Mouse (Mus musculus) kidney, embryonic 15.5 days (tissue): ENCODE results near the gene Susd6. TPM values are rescaled to one million over a fixed set of nuclear protein-coding genes. Genes with fewer than 3 reads are reported as not detected.
A peak's percentile ranks its signal among the peaks of the same experiment; 100 is the strongest.

Experiments used
- ATAC-seq: fragments of 200-750 bp; cut with Nextera tagmentation; replicated peaks from 2 replicates; pipeline ENCODE4 v1.8.0; 2017; ENCODE audit warnings: moderate TSS enrichment; ENCODE audit not compliant: low FRiP score
- H3K27ac ChIP-seq: fragments of 300-500 bp; sonication (generic); 2 replicates; pipeline ENCODE4 v1.5.1; 2015; ENCODE audit warnings: mild to moderate bottlenecking, inconsistent platforms
- H3K27me3 ChIP-seq: fragments of 300-500 bp; sonication (generic); 2 replicates; pipeline ENCODE4 v1.6.1; 2015; ENCODE audit warnings: inconsistent platforms
- H3K36me3 ChIP-seq: fragments of 300-500 bp; sonication (generic); 2 replicates; pipeline ENCODE4 v1.6.1; 2015; ENCODE audit warnings: inconsistent platforms
- H3K4me1 ChIP-seq: fragments of 300-500 bp; sonication (generic); 2 replicates; pipeline ENCODE4 v1.6.1; 2015; ENCODE audit warnings: inconsistent platforms
- H3K4me2 ChIP-seq: fragments of 300-500 bp; sonication (generic); 2 replicates; pipeline ENCODE4 v1.6.1; 2015; ENCODE audit warnings: moderate library complexity, mild to moderate bottlenecking, inconsistent platforms
- H3K4me3 ChIP-seq: fragments of 300-500 bp; sonication (generic); replicated peaks from 2 replicates; pipeline ENCODE4 v1.5.1; 2015; ENCODE audit warnings: mild to moderate bottlenecking, inconsistent platforms
- H3K9ac ChIP-seq: fragments of 300-500 bp; sonication (generic); 2 replicates; pipeline ENCODE4 v1.6.1; 2015; ENCODE audit warnings: mild to moderate bottlenecking, inconsistent platforms
- H3K9me3 ChIP-seq: fragments of 300-500 bp; sonication (generic); replicated peaks from 2 replicates; pipeline ENCODE4 v1.6.1; 2016; ENCODE audit warnings: inconsistent platforms
- WGBS: fragments of 180-500 bp; shearing (Covaris S2); methylation state at CpG from one replicate; pipeline ENCODE4 v1.1.7; 2015; ENCODE audit warnings: mixed read lengths; 5-methylcytosine and 5-hydroxymethylcytosine counted together
- polyA plus RNA-seq: library from polyadenylated mRNA; unstranded; fragments of >200 nt; fragmentation: Nextera tagmentation; extraction: Ambion mirVana; gene quantifications from 2 replicates; pipeline ENCODE4 v1.2.1, GENCODE M21; 2015

Gene Susd6
- polyA plus RNA-seq, 1 experiment from 2014 or later = 15.2 TPM

DNA sequence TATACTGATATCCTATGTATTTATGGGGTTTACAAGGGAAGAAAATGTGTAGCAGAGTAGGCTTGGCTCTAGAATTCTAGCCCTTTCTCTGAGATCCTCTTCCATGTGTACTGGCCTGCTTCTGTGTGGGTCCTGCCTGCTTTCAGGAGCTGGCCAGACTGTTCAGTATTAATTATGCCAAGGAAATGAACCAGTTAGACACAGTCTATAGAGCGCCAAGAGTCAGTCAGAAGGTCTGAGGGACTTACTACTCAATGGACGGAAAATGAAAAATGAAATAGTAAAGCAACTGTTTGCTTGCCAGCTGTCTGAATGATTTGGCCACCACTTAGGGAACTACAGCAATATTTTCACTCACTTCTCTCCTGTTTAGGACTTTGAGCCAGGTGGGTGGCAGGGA, 75.7 kb downstream of the Susd6 start:
- WGBS = 97% methylated on average over 2 of the region's 2 CpGs
- Histone ChIP-seq H3K27me3 (no peaks in the 10 kb centered on the region), H3K27ac (no peak overlapping the region), H3K9me3 (no peaks in the 10 kb centered on the region), H3K4me1 (peaks cover 4% of the 10 kb centered on the region; the same call in 1 of the 2 replicates), H3K9ac (no peak overlapping the region), H3K36me3 (peaks cover 14% of the 10 kb centered on the region), H3K4me2 (no peak overlapping the region), H3K4me3 (no peak overlapping the region)
- ATAC-seq = no peak

DNA sequence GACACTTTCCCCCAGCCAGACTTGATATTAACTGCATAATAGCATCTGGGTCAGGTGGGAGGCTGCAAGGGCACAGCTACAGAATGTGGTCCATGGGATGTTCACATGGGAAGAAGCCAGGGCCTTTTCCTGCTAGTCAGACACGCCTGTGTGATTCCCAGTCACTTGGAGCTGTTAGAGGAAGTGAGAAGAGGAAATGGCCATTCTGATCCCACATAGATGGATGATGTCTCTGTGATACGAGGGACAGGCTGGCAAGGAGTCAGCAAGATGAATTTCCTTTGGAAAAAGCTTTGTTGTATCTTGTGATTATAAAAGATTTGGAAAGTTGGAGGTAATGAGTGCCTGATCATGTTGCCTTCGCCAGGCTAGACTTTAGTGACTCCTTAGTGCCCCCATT, 76.8 kb downstream of the Susd6 start:
- H3K4me3 ChIP-seq = no peak overlapping the region
- H3K27me3 ChIP-seq = no peaks in the 10 kb centered on the region
- H3K9me3 ChIP-seq = no peaks in the 10 kb centered on the region
- no peak overlapping the region for H3K27ac ChIP-seq
- H3K9ac ChIP-seq = no peak overlapping the region
- 69% methylated on average over 3 of the region's 3 CpGs for WGBS
- no peak for ATAC-seq
- peaks cover under 1% of the 10 kb centered on the region; the same call in 1 of the 2 replicates for H3K4me1 ChIP-seq
- H3K4me2 ChIP-seq = no peak overlapping the region
- peaks cover 17% of the 10 kb centered on the region for H3K36me3 ChIP-seq

DNA sequence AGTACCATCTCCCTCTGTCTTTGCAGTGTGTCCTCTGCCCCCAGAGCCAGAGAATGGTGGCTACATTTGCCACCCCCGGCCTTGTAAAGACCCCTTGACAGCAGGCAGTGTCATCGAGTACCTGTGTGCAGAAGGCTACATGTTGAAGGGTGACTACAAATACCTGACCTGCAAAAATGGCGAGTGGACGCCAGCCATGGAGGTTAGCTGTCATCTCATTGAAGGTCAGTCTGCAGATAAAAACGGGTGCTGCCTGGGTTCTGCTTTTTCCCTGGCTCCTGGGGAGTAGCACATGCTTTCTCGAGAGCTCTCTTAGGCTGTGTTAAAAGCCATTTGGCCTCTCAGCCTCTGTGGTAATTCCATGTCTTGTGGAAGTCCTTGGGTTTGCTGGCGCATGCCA, 78.1 kb downstream of the Susd6 start:
- Histone ChIP-seq H3K4me1 (no peaks in the 10 kb centered on the region; the same call in 1 of the 2 replicates), H3K27me3 (no peaks in the 10 kb centered on the region), H3K9ac (no peak overlapping the region), H3K36me3 (peaks cover 18% of the 10 kb centered on the region), H3K4me3 (no peak overlapping the region), H3K27ac (no peak overlapping the region), H3K9me3 (no peaks in the 10 kb centered on the region), H3K4me2 (no peak overlapping the region)
- whole genome bisulfite sequencing = 79% methylated on average over 7 of the region's 7 CpGs
- ATAC-seq = no peak

DNA sequence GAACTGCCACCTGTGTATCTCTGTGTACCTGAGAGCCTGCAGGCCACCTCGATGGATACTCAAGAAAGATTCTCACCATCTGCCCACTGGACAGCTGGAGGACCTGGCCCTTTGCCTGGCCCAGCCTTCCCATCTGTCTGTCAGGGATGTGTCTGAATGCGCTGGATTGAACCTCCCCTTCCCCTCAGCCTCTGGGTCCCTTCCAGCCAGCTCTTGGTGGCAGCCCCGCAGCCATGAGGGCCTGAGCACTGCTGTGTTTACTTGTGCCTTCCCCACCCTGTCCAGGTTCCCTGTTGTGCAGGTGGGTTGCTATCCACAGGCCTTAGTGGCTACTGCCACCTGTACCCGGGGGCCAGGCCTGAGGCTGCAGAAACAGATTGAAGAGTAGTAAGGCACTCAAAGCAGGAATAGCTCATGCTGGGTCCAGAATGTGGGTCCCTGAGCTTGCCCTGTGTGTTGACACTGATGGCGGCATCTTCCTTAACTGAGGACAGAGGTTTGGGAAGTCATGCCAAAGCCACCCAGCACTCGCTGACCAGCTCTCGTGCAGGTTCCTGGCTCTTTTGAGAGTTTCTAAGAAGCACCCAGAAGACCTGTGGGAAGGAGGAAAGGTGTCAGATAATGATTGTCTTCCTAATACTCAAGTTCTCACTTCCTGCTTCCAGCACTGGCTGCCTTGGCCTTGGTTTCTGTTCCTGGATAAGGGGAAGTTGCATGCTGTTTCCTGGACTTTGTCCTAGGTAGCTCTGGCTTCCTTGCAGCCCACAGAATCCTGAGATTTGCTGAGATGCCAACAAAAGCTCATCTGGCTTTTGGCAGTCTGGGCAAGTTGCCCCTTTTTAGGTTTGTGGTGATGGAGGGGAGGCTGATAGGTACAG, 87.1 kb downstream of the Susd6 start:
- Histone ChIP-seq H3K4me2 (no peak overlapping the region), H3K4me3 (no peak overlapping the region), H3K36me3 (peaks cover 58% of the 10 kb centered on the region), H3K27ac (no peak overlapping the region), H3K9ac (no peak overlapping the region), H3K27me3 (no peaks in the 10 kb centered on the region), H3K9me3 (no peaks in the 10 kb centered on the region), H3K4me1 (no peaks in the 10 kb centered on the region; the same call in 1 of the 2 replicates)
- WGBS = 86% methylated on average over 7 of the region's 7 CpGs
- ATAC-seq = no peak

DNA sequence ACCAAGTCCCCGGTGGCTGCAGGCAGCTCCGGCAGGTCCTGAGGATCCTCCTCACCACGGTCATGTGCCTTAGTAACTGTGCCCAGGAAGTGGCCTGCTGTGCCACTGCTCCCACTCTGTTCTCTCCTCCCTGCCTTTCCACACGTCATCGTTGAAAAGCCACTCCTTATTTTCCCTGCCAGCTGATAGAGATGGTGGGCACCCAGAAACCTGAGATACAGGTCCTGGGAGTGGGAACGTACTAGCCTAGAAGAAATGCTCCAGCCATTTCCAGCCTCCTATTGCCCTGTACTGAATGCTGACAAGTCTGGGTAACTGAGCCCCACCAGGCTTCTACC, 87.8 kb downstream of the Susd6 start:
- no peak for ATAC-seq
- no peak overlapping the region for H3K4me3 ChIP-seq
- WGBS = 84% methylated on average over 6 of the region's 6 CpGs
- H3K27ac ChIP-seq = no peak overlapping the region
- H3K4me1 ChIP-seq = no peaks in the 10 kb centered on the region; the same call in 1 of the 2 replicates
- H3K4me2 ChIP-seq = no peak overlapping the region
- no peak overlapping the region for H3K9ac ChIP-seq
- peaks cover 58% of the 10 kb centered on the region for H3K36me3 ChIP-seq
- H3K27me3 ChIP-seq = no peaks in the 10 kb centered on the region
- H3K9me3 ChIP-seq = no peaks in the 10 kb centered on the region

DNA sequence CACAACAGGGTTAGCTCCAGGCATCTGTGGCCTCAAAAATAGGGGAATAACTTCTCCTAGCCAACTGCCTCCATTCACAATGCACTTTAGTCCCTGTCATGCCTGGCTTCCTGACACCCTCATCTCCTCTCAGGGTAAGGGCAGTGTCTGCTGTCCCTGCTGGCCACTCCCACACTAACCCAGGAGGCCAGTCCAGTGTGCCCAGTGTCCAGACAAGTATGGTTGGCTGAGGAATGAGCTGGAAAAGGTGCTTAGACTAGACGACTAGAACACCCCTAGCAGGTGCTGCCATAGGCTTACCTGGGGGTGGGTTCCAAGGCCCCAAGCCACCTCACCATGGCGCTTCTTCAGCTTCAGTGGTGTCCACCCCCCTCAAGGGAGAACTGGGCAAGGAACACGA, 88.3 kb downstream of the Susd6 start:
- Histone ChIP-seq H3K9me3 (no peaks in the 10 kb centered on the region), H3K4me3 (no peak overlapping the region), H3K4me1 (no peaks in the 10 kb centered on the region; the same call in 1 of the 2 replicates), H3K9ac (no peak overlapping the region), H3K36me3 (peaks cover 57% of the 10 kb centered on the region), H3K27ac (no peak overlapping the region), H3K27me3 (no peaks in the 10 kb centered on the region), H3K4me2 (no peak overlapping the region)
- ATAC-seq = 0 out of 2 replicates have a peak, but pooled peaks have one; percentile 33
- 79% methylated on average over 3 of the region's 3 CpGs for WGBS

DNA sequence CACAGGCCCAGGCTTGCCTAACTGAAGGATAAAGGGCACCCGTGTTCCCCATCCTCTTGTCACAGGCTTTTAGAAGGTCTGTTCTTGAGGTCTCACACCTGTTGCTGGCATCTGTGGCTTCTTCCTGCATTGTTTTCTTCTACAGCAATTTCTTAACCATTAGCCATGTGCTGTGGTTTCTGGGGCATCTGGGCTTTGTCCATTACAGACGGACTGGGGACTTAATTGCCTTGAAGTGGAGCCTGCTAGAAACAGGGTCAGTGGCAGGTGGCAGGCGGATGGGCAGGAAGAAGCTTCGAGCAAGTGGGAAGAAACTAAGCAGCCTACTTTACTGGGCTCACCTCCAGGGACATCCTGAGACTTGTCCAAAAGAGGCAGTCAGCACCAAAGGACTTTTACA, 89.0 kb downstream of the Susd6 start:
- no peak for ATAC-seq
- Histone ChIP-seq H3K4me3 (no peak overlapping the region), H3K27ac (no peak overlapping the region), H3K9me3 (no peaks in the 10 kb centered on the region), H3K27me3 (no peaks in the 10 kb centered on the region), H3K36me3 (peaks cover 51% of the 10 kb centered on the region), H3K4me2 (no peak overlapping the region), H3K4me1 (peaks cover 4% of the 10 kb centered on the region; the same call in 1 of the 2 replicates), H3K9ac (no peak overlapping the region)
- WGBS = 66% methylated on average over 4 of the region's 4 CpGs

DNA sequence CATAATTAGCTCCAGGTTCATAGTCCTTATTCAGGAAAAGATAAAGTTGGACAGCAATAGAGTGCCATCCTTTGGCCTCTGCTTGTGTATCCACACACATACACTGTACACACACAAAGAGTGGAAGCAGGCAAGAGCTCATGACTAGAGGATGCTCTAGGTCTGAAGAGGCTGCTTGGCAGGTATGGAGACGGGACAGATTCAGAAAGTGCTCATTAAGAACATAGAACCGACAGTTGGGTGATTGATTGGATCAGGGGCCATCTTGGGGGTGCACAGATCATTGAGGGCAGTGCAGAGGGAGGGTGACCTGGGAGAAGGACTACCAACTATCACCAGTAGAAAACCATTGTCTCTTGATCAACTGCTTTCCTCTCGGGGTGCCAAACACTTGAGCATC, 90.8 kb downstream of the Susd6 start:
- H3K9me3 ChIP-seq = no peaks in the 10 kb centered on the region
- peaks cover 36% of the 10 kb centered on the region for H3K36me3 ChIP-seq
- no peak overlapping the region for H3K27ac ChIP-seq
- no peak overlapping the region for H3K4me3 ChIP-seq
- 88% methylated on average over 3 of the region's 3 CpGs for WGBS
- H3K4me2 ChIP-seq = no peak overlapping the region
- no peak overlapping the region for H3K9ac ChIP-seq
- H3K27me3 ChIP-seq = no peaks in the 10 kb centered on the region
- peaks cover 16% of the 10 kb centered on the region; the same call in 1 of the 2 replicates for H3K4me1 ChIP-seq
- no peak for ATAC-seq

DNA sequence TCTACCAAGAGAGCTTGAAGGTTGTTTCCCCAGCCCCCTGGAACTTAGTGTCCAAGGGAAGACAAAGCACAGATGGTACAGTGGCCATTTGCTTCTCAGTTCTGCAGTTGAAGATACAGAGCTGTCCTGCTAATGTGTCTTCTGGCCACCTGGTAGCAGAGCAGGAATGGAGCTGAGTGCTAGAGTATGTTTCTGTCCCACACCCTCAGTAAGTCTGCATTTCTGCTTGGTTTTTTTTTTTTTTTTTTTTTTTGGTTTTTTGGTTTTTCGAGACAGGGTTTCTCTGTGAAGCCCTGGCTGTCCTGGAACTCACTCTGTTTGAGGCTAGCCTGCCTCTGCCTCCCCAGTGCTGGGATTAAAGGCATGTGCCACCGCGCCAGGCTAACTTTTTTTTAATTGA, 93.0 kb downstream of the Susd6 start:
- peaks cover 24% of the 10 kb centered on the region; the same call in 1 of the 2 replicates for H3K4me1 ChIP-seq
- no peak overlapping the region for H3K9ac ChIP-seq
- 88% methylated on average over 3 of the region's 3 CpGs for WGBS
- no peak for ATAC-seq
- H3K27ac ChIP-seq = no peak overlapping the region
- no peak overlapping the region for H3K4me3 ChIP-seq
- peaks cover 15% of the 10 kb centered on the region for H3K36me3 ChIP-seq
- H3K4me2 ChIP-seq = no peak overlapping the region
- H3K9me3 ChIP-seq = no peaks in the 10 kb centered on the region
- H3K27me3 ChIP-seq = no peaks in the 10 kb centered on the region

DNA sequence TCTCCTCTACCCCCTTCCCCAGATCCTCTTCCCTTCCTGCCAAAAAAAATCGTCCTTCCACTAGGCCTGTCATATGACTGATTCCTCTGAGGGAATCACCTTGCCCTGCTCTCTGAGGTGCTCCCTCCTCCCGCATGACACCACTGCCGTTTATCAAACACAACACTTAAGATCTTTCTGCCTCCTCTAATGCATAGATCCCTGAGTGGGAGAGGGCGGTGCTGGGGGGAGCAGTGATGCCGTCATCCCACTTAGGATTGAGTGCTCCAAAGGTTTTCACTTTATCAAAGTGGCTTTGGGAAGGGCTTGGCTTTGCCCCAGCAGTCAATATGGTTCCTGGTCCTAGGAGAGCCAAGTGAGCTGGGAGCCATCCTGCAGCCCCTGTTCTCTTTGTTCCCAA, 93.6 kb downstream of the Susd6 start:
- no peaks in the 10 kb centered on the region for H3K9me3 ChIP-seq
- no peaks in the 10 kb centered on the region for H3K27me3 ChIP-seq
- H3K27ac ChIP-seq = no peak overlapping the region
- H3K36me3 ChIP-seq = peaks cover 12% of the 10 kb centered on the region
- ATAC-seq = no peak
- H3K4me1 ChIP-seq = peaks cover 24% of the 10 kb centered on the region; the same call in 1 of the 2 replicates
- WGBS = 38% methylated on average over 5 of the region's 5 CpGs
- no peak overlapping the region for H3K4me3 ChIP-seq
- H3K4me2 ChIP-seq = no peak overlapping the region
- no peak overlapping the region for H3K9ac ChIP-seq

DNA sequence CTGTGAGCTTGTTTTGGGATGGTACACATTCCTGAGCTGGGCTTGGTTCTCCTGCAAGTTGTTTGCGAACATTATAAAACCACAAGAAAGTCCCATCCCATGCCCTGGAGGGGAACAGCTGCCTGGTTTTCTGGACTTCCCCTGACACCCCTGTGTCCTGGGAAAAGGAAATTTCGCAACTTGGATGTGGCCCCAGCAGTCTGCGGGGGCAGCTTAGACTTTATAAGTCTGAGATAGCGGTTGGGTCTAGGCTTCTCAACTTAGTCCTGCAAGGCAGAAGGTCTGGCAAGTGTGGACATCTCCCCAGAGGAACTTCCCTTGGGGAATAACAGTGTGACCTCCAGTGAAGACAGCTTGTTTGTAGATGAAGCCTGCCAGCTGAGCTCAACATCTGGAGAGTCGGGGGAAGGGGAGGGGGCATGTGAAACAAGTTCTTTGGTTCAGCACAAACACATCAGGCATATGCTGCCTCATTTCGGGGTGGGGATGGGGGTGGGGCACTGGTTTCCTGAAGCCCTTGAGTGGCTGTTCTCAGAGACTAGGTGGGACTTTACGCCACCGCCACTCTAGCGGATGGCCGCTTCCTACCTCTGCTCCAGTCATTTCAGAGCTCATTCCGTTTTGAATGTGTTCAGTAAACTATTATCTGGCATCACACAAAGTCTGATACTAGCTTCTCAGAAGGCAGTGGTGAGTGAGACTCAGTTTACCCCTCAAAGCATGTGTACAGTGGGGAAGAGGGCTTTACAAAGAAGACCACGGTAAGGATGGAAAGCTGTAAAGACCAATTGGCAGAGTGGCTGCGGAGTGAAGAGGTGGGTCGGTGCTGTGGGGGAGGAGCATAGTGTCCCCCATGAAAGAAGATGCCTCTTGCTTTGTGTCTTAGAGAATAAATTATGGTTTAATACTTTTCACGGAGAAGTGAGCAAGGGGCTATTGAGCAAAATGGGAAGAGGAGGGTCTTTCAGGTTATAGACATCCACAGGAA, 95.3 kb downstream of the Susd6 start:
- Histone ChIP-seq H3K27ac (no peak overlapping the region), H3K4me3 (no peak overlapping the region; the same call in 1 of the 2 replicates), H3K4me2 (peak overlapping the region; percentile 27), H3K4me1 (peaks cover 24% of the 10 kb centered on the region; the same call in 1 of the 2 replicates), H3K36me3 (no peaks in the 10 kb centered on the region), H3K9ac (no peak overlapping the region), H3K9me3 (peaks cover 5% of the 10 kb centered on the region), H3K27me3 (no peaks in the 10 kb centered on the region)
- WGBS = 45% methylated on average over 15 of the region's 15 CpGs
- 0 out of 2 replicates have a peak, but pooled peaks have one; percentile 36 for ATAC-seq

DNA sequence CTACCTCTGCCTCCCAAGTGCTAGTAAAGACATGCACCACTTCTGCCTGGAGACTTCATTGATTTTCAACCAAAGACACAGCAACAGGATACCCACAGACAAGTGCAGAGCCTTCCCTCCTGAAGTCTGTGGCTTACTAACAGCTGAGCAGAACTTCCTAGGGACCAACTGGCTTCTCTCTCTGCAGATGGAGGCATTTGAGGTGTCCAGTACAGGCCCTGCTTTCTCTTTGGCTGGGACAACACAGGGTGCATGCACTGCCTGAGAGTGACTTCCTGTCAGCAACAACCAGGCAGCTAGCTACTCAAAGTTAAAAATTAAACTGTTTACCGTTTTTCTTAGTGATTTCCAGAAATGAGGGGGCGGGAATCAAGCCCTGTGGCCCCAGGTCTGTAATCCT, 96.7 kb downstream of the Susd6 start:
- Histone ChIP-seq H3K4me3 (no peak overlapping the region), H3K4me2 (no peak overlapping the region), H3K9me3 (peaks cover 5% of the 10 kb centered on the region), H3K27me3 (no peaks in the 10 kb centered on the region), H3K9ac (no peak overlapping the region), H3K27ac (peak overlapping the region; percentile 66), H3K36me3 (no peaks in the 10 kb centered on the region), H3K4me1 (peaks cover 24% of the 10 kb centered on the region; the same call in 1 of the 2 replicates)
- 0 out of 2 replicates have a peak, but pooled peaks have one; percentile 52 for ATAC-seq
- WGBS = 39% methylated on average over 2 of the region's 2 CpGs
